Mouse (Mus musculus): Measurements from ENCODE around the gene Fbxw9. TPM values are rescaled to one million over a fixed set of nuclear protein-coding genes. Genes with fewer than 3 reads are reported as not detected.

The Fbxw9 gene
- polyA plus RNA-seq (2016; fragmentation: Nextera tagmentation; extraction: Ambion mirVana): 28.0 and 33.4 TPM in 2 replicates

GRCm38 (mm10) chr8:85059879-85060616 is at the start of gene Fbxw9:
Fbxw9 (plus strand) TSS chr8:85060055.
- peak within 1 kb of the TSS; percentile 80 for H3K27ac ChIP-seq
- H3K27me3 ChIP-seq (ENCODE audit: insufficient read depth, poor library complexity, severe bottlenecking): no peaks in the 10 kb centered on the region
- H3K4me1 ChIP-seq (replicated peaks): peaks cover 21% of the 10 kb centered on the region
- peak within 1 kb of the TSS; percentile 93 for H3K4me3 ChIP-seq
- peak; percentile 92 for DNase-seq (ENCODE audit: low spot score)
- H3K9me3 ChIP-seq: no peaks in the 10 kb centered on the region
- under 1% methylated on average over 53 of the region's 53 CpGs for WGBS
- H3K36me3 ChIP-seq: peaks cover 49% of the 10 kb centered on the region

- Histone ChIP-seq H3K36me3 (no peaks in the 10 kb centered on the region), H3K27ac (no peak overlapping the region), H3K4me3 (0 out of 2 replicates have a peak overlapping the region, but pooled peaks have one; percentile 6), H3K27me3 (ENCODE audit: insufficient read depth, poor library complexity, severe bottlenecking) (peaks cover 84% of the 10 kb centered on the region), H3K4me1 (replicated peaks) (peaks cover 22% of the 10 kb centered on the region), H3K9me3 (no peaks in the 10 kb centered on the region)
- 19% methylated on average over 28 of the region's 28 CpGs for WGBS
- no peak for DNase-seq (ENCODE audit: low spot score)
Measured at GRCm38 (mm10) chr8:85011242-85011641, 48.6 kb upstream of the Fbxw9 start.

- peaks cover 70% of the 10 kb centered on the region for H3K27me3 ChIP-seq (ENCODE audit: insufficient read depth, poor library complexity, severe bottlenecking)
- no peaks in the 10 kb centered on the region for H3K9me3 ChIP-seq
- peak overlapping the region; percentile 49 for H3K4me3 ChIP-seq
- peak; percentile 80 for DNase-seq (ENCODE audit: low spot score)
- WGBS: 6% methylated on average over 26 of the region's 26 CpGs
- peak overlapping the region; percentile 53; the same call in 1 of the 2 replicates for H3K27ac ChIP-seq
- H3K36me3 ChIP-seq: peaks cover 17% of the 10 kb centered on the region
- peaks cover 18% of the 10 kb centered on the region for H3K4me1 ChIP-seq (replicated peaks)
Measured at GRCm38 (mm10) chr8:85013230-85013840, 46.5 kb upstream of the Fbxw9 start.

DNA sequence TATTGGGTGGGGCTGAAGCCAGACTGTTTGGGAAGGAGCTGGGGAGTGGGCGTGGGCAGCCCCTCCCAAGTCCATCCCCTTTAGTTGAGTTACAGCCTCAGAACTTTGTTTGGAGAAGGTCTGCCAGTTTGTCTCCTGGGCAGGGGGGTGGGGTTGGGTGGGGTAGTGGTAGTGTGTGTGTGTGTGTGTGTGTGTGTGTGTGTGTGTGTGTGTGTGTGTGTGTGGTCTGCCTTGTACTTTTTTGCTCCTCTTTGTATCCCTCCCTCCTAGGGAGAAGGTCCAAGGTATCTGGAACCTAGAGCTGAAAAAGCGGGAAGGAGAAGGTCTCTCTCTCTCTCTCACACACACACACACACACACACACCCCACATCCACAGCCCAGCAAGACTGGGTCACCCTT is 45.4 kb upstream of the Fbxw9 start, which contains the start of gene Best2:
Gene Best2, minus strand, starts transcription at position 101 of the 400 bp plus-strand sequence.
- Histone ChIP-seq H3K27ac (peak within 1 kb of the TSS; percentile 53; the same call in 1 of the 2 replicates), H3K36me3 (peaks cover 28% of the 10 kb centered on the region), H3K9me3 (no peaks in the 10 kb centered on the region), H3K27me3 (ENCODE audit: insufficient read depth, poor library complexity, severe bottlenecking) (peaks cover 59% of the 10 kb centered on the region), H3K4me1 (replicated peaks) (peaks cover 18% of the 10 kb centered on the region), H3K4me3 (peak within 1 kb of the TSS; percentile 49)
- WGBS: 51% methylated on average over 2 of the region's 2 CpGs
- no peak for DNase-seq (ENCODE audit: low spot score)

- WGBS: 75% methylated on average over 10 of the region's 10 CpGs
- no peak for DNase-seq (ENCODE audit: low spot score)
- H3K36me3 ChIP-seq: peaks cover 51% of the 10 kb centered on the region
- H3K4me1 ChIP-seq (replicated peaks): peaks cover 13% of the 10 kb centered on the region
- peaks cover 42% of the 10 kb centered on the region for H3K27me3 ChIP-seq (ENCODE audit: insufficient read depth, poor library complexity, severe bottlenecking)
- no peak overlapping the region for H3K4me3 ChIP-seq
- no peaks in the 10 kb centered on the region for H3K9me3 ChIP-seq
- H3K27ac ChIP-seq: no peak overlapping the region
Measured at GRCm38 (mm10) chr8:85016724-85017123, 43.1 kb upstream of the Fbxw9 start.

DNA sequence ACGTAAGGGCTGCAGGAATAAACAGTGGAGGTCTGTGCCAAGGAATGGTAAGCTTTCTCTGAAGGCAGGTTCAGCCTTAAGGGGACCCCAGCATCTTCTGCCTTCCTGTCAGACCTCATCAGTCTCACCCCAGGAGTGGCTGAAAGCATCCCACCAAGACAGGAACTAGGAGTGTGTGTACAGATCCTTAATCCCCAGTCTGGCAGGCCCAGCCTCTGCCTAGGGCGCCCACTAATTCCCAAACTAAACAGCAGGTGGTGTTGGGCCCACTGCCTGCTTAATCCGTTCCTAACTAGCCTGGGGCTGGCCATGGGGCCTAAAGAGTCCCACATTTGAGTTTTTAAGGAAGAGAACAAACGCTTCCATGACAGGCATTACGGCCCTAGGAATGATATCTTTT is 42.6 kb upstream of the Fbxw9 start:
- Histone ChIP-seq H3K27ac (no peak overlapping the region), H3K4me1 (replicated peaks) (peaks cover 13% of the 10 kb centered on the region), H3K9me3 (no peaks in the 10 kb centered on the region), H3K4me3 (no peak overlapping the region), H3K27me3 (ENCODE audit: insufficient read depth, poor library complexity, severe bottlenecking) (peaks cover 37% of the 10 kb centered on the region), H3K36me3 (peaks cover 55% of the 10 kb centered on the region)
- WGBS: 48% methylated on average over 5 of the region's 5 CpGs
- no peak for DNase-seq (ENCODE audit: low spot score)

GRCm38 (mm10) chr8:85021514-85022055 is 38.3 kb upstream of the Fbxw9 start:
- peaks cover 25% of the 10 kb centered on the region for H3K4me1 ChIP-seq (replicated peaks)
- 92% methylated on average over 3 of the region's 3 CpGs for WGBS
- H3K36me3 ChIP-seq: peaks cover 75% of the 10 kb centered on the region
- no peak overlapping the region for H3K4me3 ChIP-seq
- H3K9me3 ChIP-seq: no peaks in the 10 kb centered on the region
- no peak for DNase-seq (ENCODE audit: low spot score)
- H3K27ac ChIP-seq: no peak overlapping the region
- no peaks in the 10 kb centered on the region for H3K27me3 ChIP-seq (ENCODE audit: insufficient read depth, poor library complexity, severe bottlenecking)

DNA sequence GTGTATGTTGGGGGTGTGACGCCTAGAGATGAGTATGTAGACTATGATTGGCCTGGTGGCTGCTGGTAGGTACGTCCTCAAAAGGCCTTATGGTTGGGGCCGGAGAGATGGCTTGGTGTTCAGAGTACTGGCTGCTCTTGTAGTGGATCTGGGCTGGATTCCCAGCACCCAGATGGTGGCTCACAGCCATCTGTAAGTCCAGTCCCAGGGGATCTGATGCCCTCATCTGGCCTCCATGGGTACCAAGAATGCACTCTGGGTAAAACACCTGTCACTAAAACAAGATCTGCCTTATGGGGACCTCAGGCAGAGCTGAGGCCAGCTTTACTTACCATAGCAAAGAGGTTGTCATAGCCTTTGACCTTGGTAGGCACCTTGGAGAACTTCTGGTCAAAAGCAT is 36.0 kb upstream of the Fbxw9 start:
- Histone ChIP-seq H3K27me3 (ENCODE audit: insufficient read depth, poor library complexity, severe bottlenecking) (no peaks in the 10 kb centered on the region), H3K36me3 (peaks cover 54% of the 10 kb centered on the region), H3K27ac (no peak overlapping the region), H3K4me3 (peak overlapping the region; percentile 99), H3K9me3 (no peaks in the 10 kb centered on the region), H3K4me1 (replicated peaks) (peaks cover 37% of the 10 kb centered on the region)
- WGBS: 87% methylated on average over 3 of the region's 3 CpGs
- DNase-seq (ENCODE audit: low spot score): no peak

DNA sequence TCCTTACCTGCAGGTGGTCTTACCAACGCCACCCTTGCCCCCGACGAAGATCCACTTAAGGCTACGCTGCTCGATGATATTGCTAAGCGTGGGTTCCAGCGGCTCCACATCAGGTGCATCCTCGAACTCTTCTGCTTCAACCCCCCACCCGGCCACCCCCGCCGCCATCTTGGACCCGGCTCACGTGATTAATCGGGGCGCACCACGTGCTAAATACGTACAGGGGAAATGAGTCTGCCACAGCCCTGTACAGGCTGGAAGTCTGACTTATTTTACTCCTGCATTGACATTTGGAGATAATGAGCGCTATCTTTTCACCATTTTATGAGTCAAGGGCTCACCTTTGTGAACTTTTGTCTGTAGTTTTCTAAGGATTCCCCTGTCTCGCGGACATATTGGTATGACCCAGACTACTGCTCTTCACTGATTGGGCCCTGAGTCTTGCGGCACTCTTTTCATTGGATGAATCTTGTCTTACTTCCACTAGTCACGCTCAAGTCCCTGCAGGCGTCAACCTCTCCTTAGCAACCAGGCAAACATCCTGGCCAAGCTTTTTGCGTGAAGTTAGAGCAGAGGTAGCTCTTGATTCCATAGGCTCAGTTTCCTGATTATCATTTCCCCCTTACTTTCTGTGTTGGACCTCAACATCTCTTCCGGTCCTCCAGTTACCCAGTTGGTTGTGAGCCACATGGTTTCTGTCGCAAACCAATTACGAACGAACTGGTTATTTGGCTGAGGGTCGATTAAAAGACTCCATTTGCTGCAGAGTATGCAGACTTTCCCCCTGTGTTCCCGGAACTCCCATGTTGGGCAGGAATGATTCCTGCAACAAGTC is 34.5 kb upstream of the Fbxw9 start, which contains the start of gene Asna1:
Gene Asna1, minus strand, starts transcription at position 184 of the 835 bp plus-strand sequence.
- Histone ChIP-seq H3K27me3 (ENCODE audit: insufficient read depth, poor library complexity, severe bottlenecking) (no peaks in the 10 kb centered on the region), H3K4me3 (peak within 1 kb of the TSS; percentile 99), H3K27ac (peak within 1 kb of the TSS; percentile 99), H3K36me3 (peaks cover 54% of the 10 kb centered on the region), H3K4me1 (replicated peaks) (peaks cover 45% of the 10 kb centered on the region), H3K9me3 (no peaks in the 10 kb centered on the region)
- peak; percentile 87 for DNase-seq (ENCODE audit: low spot score)
- 7% methylated on average over 30 of the region's 30 CpGs for WGBS

DNA sequence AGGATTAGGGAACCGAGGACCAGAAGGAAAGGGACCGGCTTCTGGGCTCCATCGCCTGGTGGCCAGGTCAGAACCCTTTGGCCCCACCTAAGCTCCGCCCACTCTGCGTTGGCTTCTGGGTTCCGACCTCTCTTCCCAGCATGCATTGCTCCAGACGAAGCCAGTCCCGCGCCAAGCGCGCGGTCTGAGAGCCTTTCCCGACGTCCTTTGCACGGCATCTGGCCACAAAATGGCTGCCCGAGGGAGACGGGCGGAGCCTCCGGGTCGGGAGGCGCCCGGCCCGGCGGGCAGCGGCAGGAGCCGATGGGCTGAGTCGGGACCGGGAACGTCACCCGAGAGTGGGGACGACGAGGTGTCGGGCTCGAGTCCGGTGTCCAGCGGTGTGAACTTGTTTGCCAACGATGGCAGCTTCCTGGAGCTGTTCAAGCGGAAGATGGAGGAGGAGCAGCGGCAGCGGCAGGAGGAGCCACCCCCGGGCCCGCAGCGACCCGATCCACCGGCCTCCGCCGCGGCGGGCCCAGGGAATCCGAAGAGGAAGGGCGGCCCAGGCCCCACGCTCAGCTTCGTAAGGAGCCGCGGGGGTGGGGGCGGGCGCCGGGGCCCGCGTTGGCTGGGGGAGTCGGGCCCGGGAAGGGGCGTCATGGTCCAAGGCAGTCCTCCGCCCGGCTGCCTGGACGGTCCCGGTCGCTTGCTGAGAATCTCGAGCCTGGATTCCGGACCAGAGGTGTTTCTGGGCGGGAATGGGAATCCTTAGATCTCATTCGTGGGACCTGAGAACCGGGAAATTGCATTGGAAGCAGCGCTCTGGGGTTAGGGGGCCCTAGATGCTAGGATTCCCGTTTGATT is 33.0 kb upstream of the Fbxw9 start, which contains the start of gene Trir:
Gene Trir, plus strand, starts transcription at position 154 of the 846 bp plus-strand sequence.
- DNase-seq (ENCODE audit: low spot score): peak; percentile 97
- peak within 1 kb of the TSS; percentile 99 for H3K27ac ChIP-seq
- peaks cover 45% of the 10 kb centered on the region for H3K4me1 ChIP-seq (replicated peaks)
- peak within 1 kb of the TSS; percentile 99 for H3K4me3 ChIP-seq
- peaks cover 54% of the 10 kb centered on the region for H3K36me3 ChIP-seq
- no peaks in the 10 kb centered on the region for H3K27me3 ChIP-seq (ENCODE audit: insufficient read depth, poor library complexity, severe bottlenecking)
- WGBS: under 1% methylated on average over 75 of the region's 75 CpGs
- no peaks in the 10 kb centered on the region for H3K9me3 ChIP-seq

- peaks cover 45% of the 10 kb centered on the region for H3K4me1 ChIP-seq (replicated peaks)
- H3K9me3 ChIP-seq: no peaks in the 10 kb centered on the region
- WGBS: 2% methylated on average over 13 of the region's 13 CpGs
- DNase-seq (ENCODE audit: low spot score): no peak
- H3K27ac ChIP-seq: peak overlapping the region; percentile 99
- H3K4me3 ChIP-seq: peak overlapping the region; percentile 99
- no peaks in the 10 kb centered on the region for H3K27me3 ChIP-seq (ENCODE audit: insufficient read depth, poor library complexity, severe bottlenecking)
- peaks cover 54% of the 10 kb centered on the region for H3K36me3 ChIP-seq
Measured at GRCm38 (mm10) chr8:85027516-85027855, 32.4 kb upstream of the Fbxw9 start.

Measured in hindbrain, embryonic 10.5 days (tissue).